Mouse (Mus musculus) stomach, postnatal 0 days (tissue): Measurements from ENCODE around the gene Sfrp4.

Source experiments
- CTCF ChIP-seq: IDR thresholded peaks from 2 replicates; pipeline ENCODE4 v1.5.1; 2016; ENCODE audit warnings: antibody characterized with exemption, low read depth, mild to moderate bottlenecking, moderate library complexity
- EP300 ChIP-seq: optimal IDR thresholded peaks from 2 replicates; pipeline ENCODE3; 2016; ENCODE audit warnings: antibody characterized with exemption

GRCm38 (mm10) chr13:19608120-19608519 is 14.8 kb upstream of the Sfrp4 start:
- TF ChIP-seq CTCF, result no peak
- no peak for TF ChIP-seq EP300
